Mouse (Mus musculus): ENCODE measurements around the gene Tmem256. TPM values are rescaled to one million over a fixed set of nuclear protein-coding genes. Genes with fewer than 3 reads are reported as not detected.

Tmem256 gene
- polyA plus RNA-seq, 1 experiment from 2014 or later, result 455 TPM

GRCm38 (mm10) chr11:69837604-69837951 lies 736 bp upstream of the Tmem256 start, which contains the start of gene Nlgn2:
Nlgn2 (minus strand) TSS chr11:69837784.
- H3K4me3 ChIP-seq (ENCODE audit: low read depth, low read length), result peak within 1 kb of the TSS; percentile 79
- peaks cover 32% of the 10 kb centered on the region for H3K4me1 ChIP-seq (replicated peaks; ENCODE audit: control insufficient read depth, insufficient read depth, low read length)
- peaks cover 14% of the 10 kb centered on the region for H3K36me3 ChIP-seq (ENCODE audit: control insufficient read depth, insufficient read depth, low read length)
- H3K27me3 ChIP-seq (replicated peaks; ENCODE audit: control insufficient read depth, insufficient read depth, low read length), result no peaks in the 10 kb centered on the region
- H3K4me2 ChIP-seq (ENCODE audit: low read length), result peak within 1 kb of the TSS; percentile 77
- ATAC-seq (replicated peaks; ENCODE audit: low FRiP score, low TSS enrichment, low read depth) (peak; percentile 74), DNase-seq (ENCODE audit: low spot score) (no peak)
- H3K9ac ChIP-seq (ENCODE audit: low read length), result peak within 1 kb of the TSS; percentile 64
- 0% methylated on average over 30 of the region's 32 CpGs for WGBS
- no peaks in the 10 kb centered on the region for H3K9me3 ChIP-seq (ENCODE audit: control insufficient read depth, low read length)
- H3K27ac ChIP-seq (ENCODE audit: low read depth), result peak within 1 kb of the TSS; percentile 83

- ATAC-seq (replicated peaks; ENCODE audit: low FRiP score, low TSS enrichment, low read depth) (peak; percentile 2; the same call in 1 of the 2 replicates), DNase-seq (ENCODE audit: low spot score) (no peak)
- 0 out of 2 replicates have a peak, but pooled peaks cover 2% of the 10 kb centered on the region for H3K36me3 ChIP-seq (ENCODE audit: control insufficient read depth, insufficient read depth, low read length)
- peak overlapping the region; percentile 68 for H3K4me2 ChIP-seq (ENCODE audit: low read length)
- H3K27me3 ChIP-seq (replicated peaks; ENCODE audit: control insufficient read depth, insufficient read depth, low read length), result no peaks in the 10 kb centered on the region
- H3K9ac ChIP-seq (ENCODE audit: low read length), result peak overlapping the region; percentile 64
- peak overlapping the region; percentile 79 for H3K4me3 ChIP-seq (ENCODE audit: low read depth, low read length)
- no peaks in the 10 kb centered on the region for H3K9me3 ChIP-seq (ENCODE audit: control insufficient read depth, low read length)
- WGBS, result 1% methylated on average over 7 of the region's 7 CpGs
- H3K4me1 ChIP-seq (replicated peaks; ENCODE audit: control insufficient read depth, insufficient read depth, low read length), result peaks cover 29% of the 10 kb centered on the region
- H3K27ac ChIP-seq (ENCODE audit: low read depth), result peak overlapping the region; percentile 83
These were observed 395 bp downstream of the Tmem256 start for GRCm38 (mm10) chr11:69838714-69839104.

GRCm38 (mm10) chr11:69846198-69846680 lies 7.9 kb downstream of the Tmem256 start, which contains the start of gene Plscr3:
Plscr3 (plus strand) TSS chr11:69846376.
- H3K9ac ChIP-seq (ENCODE audit: low read length), result peak within 1 kb of the TSS; percentile 87
- H3K27ac ChIP-seq (ENCODE audit: low read depth), result peak within 1 kb of the TSS; percentile 96
- ATAC-seq (replicated peaks; ENCODE audit: low FRiP score, low TSS enrichment, low read depth) (peak; percentile 91), DNase-seq (ENCODE audit: low spot score) (peak; percentile 97)
- peaks cover 32% of the 10 kb centered on the region for H3K36me3 ChIP-seq (ENCODE audit: control insufficient read depth, insufficient read depth, low read length)
- H3K4me1 ChIP-seq (replicated peaks; ENCODE audit: control insufficient read depth, insufficient read depth, low read length), result peaks cover 20% of the 10 kb centered on the region
- no peaks in the 10 kb centered on the region for H3K27me3 ChIP-seq (replicated peaks; ENCODE audit: control insufficient read depth, insufficient read depth, low read length)
- peak within 1 kb of the TSS; percentile 77 for H3K4me3 ChIP-seq (ENCODE audit: low read depth, low read length)
- whole genome bisulfite sequencing, result 1% methylated on average over 37 of the region's 38 CpGs
- H3K4me2 ChIP-seq (ENCODE audit: low read length), result peak within 1 kb of the TSS; percentile 91
- no peaks in the 10 kb centered on the region for H3K9me3 ChIP-seq (ENCODE audit: control insufficient read depth, low read length)

GRCm38 (mm10) chr11:69846738-69847688 lies 8.7 kb downstream of the Tmem256 start:
- no peaks in the 10 kb centered on the region for H3K9me3 ChIP-seq (ENCODE audit: control insufficient read depth, low read length)
- H3K9ac ChIP-seq (ENCODE audit: low read length), result peak overlapping the region; percentile 87
- peaks cover 40% of the 10 kb centered on the region for H3K36me3 ChIP-seq (ENCODE audit: control insufficient read depth, insufficient read depth, low read length)
- peak overlapping the region; percentile 77 for H3K4me3 ChIP-seq (ENCODE audit: low read depth, low read length)
- peak overlapping the region; percentile 96 for H3K27ac ChIP-seq (ENCODE audit: low read depth)
- 7% methylated on average over 37 of the region's 37 CpGs for WGBS
- H3K4me2 ChIP-seq (ENCODE audit: low read length), result peak overlapping the region; percentile 91
- H3K4me1 ChIP-seq (replicated peaks; ENCODE audit: control insufficient read depth, insufficient read depth, low read length), result peaks cover 20% of the 10 kb centered on the region
- DNase-seq (ENCODE audit: low spot score), result no peak
- H3K27me3 ChIP-seq (replicated peaks; ENCODE audit: control insufficient read depth, insufficient read depth, low read length), result no peaks in the 10 kb centered on the region
- peak; percentile 49 for ATAC-seq (replicated peaks; ENCODE audit: low FRiP score, low TSS enrichment, low read depth)

- Histone ChIP-seq H3K4me3 (ENCODE audit: low read depth, low read length) (no peak overlapping the region), H3K9me3 (ENCODE audit: control insufficient read depth, low read length) (no peaks in the 10 kb centered on the region), H3K27me3 (replicated peaks; ENCODE audit: control insufficient read depth, insufficient read depth, low read length) (no peaks in the 10 kb centered on the region), H3K27ac (ENCODE audit: low read depth) (no peak overlapping the region), H3K4me2 (ENCODE audit: low read length) (peak overlapping the region; percentile 91), H3K9ac (ENCODE audit: low read length) (no peak overlapping the region), H3K4me1 (replicated peaks; ENCODE audit: control insufficient read depth, insufficient read depth, low read length) (peaks cover 20% of the 10 kb centered on the region), H3K36me3 (ENCODE audit: control insufficient read depth, insufficient read depth, low read length) (peaks cover 49% of the 10 kb centered on the region)
- ATAC-seq (replicated peaks; ENCODE audit: low FRiP score, low TSS enrichment, low read depth) (no peak), DNase-seq (ENCODE audit: low spot score) (no peak)
- 95% methylated on average over 6 of the region's 6 CpGs for WGBS
These were observed 9.7 kb downstream of the Tmem256 start for GRCm38 (mm10) chr11:69848021-69848420.

GRCm38 (mm10) chr11:69849128-69849527 lies 10.8 kb downstream of the Tmem256 start:
- Histone ChIP-seq H3K27me3 (replicated peaks; ENCODE audit: control insufficient read depth, insufficient read depth, low read length) (no peaks in the 10 kb centered on the region), H3K27ac (ENCODE audit: low read depth) (no peak overlapping the region), H3K9ac (ENCODE audit: low read length) (no peak overlapping the region), H3K9me3 (ENCODE audit: control insufficient read depth, low read length) (no peaks in the 10 kb centered on the region), H3K4me3 (ENCODE audit: low read depth, low read length) (no peak overlapping the region), H3K36me3 (ENCODE audit: control insufficient read depth, insufficient read depth, low read length) (peaks cover 49% of the 10 kb centered on the region), H3K4me1 (replicated peaks; ENCODE audit: control insufficient read depth, insufficient read depth, low read length) (peaks cover 20% of the 10 kb centered on the region), H3K4me2 (ENCODE audit: low read length) (no peak overlapping the region)
- ATAC-seq (replicated peaks; ENCODE audit: low FRiP score, low TSS enrichment, low read depth), result no peak
- no peak for DNase-seq (ENCODE audit: low spot score)
- WGBS, result 90% methylated on average over 9 of the region's 9 CpGs

GRCm38 (mm10) chr11:69849884-69850283 lies 11.6 kb downstream of the Tmem256 start:
- H3K4me2 ChIP-seq (ENCODE audit: low read length), result no peak overlapping the region
- no peaks in the 10 kb centered on the region for H3K27me3 ChIP-seq (replicated peaks; ENCODE audit: control insufficient read depth, insufficient read depth, low read length)
- DNase-seq (ENCODE audit: low spot score), result no peak
- H3K36me3 ChIP-seq (ENCODE audit: control insufficient read depth, insufficient read depth, low read length), result peaks cover 49% of the 10 kb centered on the region
- H3K4me1 ChIP-seq (replicated peaks; ENCODE audit: control insufficient read depth, insufficient read depth, low read length), result peaks cover 20% of the 10 kb centered on the region
- no peak overlapping the region for H3K27ac ChIP-seq (ENCODE audit: low read depth)
- H3K9me3 ChIP-seq (ENCODE audit: control insufficient read depth, low read length), result no peaks in the 10 kb centered on the region
- H3K9ac ChIP-seq (ENCODE audit: low read length), result no peak overlapping the region
- ATAC-seq (replicated peaks; ENCODE audit: low FRiP score, low TSS enrichment, low read depth), result no peak
- no peak overlapping the region for H3K4me3 ChIP-seq (ENCODE audit: low read depth, low read length)
- 92% methylated on average over 15 of the region's 15 CpGs for WGBS

GRCm38 (mm10) chr11:69850754-69851153 lies 12.4 kb downstream of the Tmem256 start:
- no peak for ATAC-seq (replicated peaks; ENCODE audit: low FRiP score, low TSS enrichment, low read depth)
- H3K9me3 ChIP-seq (ENCODE audit: control insufficient read depth, low read length), result no peaks in the 10 kb centered on the region
- peaks cover 14% of the 10 kb centered on the region for H3K4me1 ChIP-seq (replicated peaks; ENCODE audit: control insufficient read depth, insufficient read depth, low read length)
- 70% methylated on average over 8 of the region's 8 CpGs for WGBS
- H3K27ac ChIP-seq (ENCODE audit: low read depth), result no peak overlapping the region
- no peaks in the 10 kb centered on the region for H3K27me3 ChIP-seq (replicated peaks; ENCODE audit: control insufficient read depth, insufficient read depth, low read length)
- no peak for DNase-seq (ENCODE audit: low spot score)
- H3K9ac ChIP-seq (ENCODE audit: low read length), result no peak overlapping the region
- no peak overlapping the region for H3K4me3 ChIP-seq (ENCODE audit: low read depth, low read length)
- peaks cover 49% of the 10 kb centered on the region for H3K36me3 ChIP-seq (ENCODE audit: control insufficient read depth, insufficient read depth, low read length)
- H3K4me2 ChIP-seq (ENCODE audit: low read length), result no peak overlapping the region

All from intestine, embryonic 14.5 days (tissue).